Mouse (Mus musculus) embryonic fibroblast, embryonic 13.5 days (primary cell): ENCODE measurements at regions not wholly inside any gene's neighbourhood (a gene's known extent, or its start where the extent isn't known, plus 50 kb on each side); places are given as distances from the start of the nearest gene placed in this dataset.

Experiments used
- CTCF ChIP-seq: IDR thresholded peaks from 2 replicates; pipeline ENCODE4 v1.5.1; 2011; ENCODE audit warnings: mild to moderate bottlenecking, control low read depth, low read length, moderate library complexity, borderline replicate concordance; ENCODE audit not compliant: insufficient read depth
- POLR2A ChIP-seq: IDR thresholded peaks from 2 replicates; pipeline ENCODE4 v1.6.1; 2011; ENCODE audit warnings: low read depth, mild to moderate bottlenecking, control low read depth, low read length, moderate library complexity

DNA sequence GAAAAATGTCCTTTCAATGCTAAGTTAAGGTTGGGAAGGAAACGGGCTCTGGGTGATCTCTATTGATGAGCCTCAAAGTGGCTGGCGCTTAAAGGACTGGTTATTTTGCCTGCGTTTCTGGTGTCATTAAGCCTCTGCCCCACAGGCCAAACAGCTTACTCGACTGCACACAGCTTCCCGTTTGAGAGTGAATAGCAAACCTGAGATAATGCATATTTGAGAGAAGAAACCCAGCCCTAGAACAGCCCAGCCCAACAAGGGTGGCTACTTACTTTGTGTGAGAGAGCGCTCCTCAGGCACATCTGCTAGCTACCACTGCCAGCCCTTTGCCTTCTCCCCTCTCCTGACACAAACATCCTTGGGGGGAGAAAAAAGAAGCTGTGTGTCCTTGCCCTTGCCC lies 201.7 kb downstream of the Grb14 start:
- no peak for TF ChIP-seq POLR2A
- no peak for TF ChIP-seq CTCF
